In the genomic region with DNA sequence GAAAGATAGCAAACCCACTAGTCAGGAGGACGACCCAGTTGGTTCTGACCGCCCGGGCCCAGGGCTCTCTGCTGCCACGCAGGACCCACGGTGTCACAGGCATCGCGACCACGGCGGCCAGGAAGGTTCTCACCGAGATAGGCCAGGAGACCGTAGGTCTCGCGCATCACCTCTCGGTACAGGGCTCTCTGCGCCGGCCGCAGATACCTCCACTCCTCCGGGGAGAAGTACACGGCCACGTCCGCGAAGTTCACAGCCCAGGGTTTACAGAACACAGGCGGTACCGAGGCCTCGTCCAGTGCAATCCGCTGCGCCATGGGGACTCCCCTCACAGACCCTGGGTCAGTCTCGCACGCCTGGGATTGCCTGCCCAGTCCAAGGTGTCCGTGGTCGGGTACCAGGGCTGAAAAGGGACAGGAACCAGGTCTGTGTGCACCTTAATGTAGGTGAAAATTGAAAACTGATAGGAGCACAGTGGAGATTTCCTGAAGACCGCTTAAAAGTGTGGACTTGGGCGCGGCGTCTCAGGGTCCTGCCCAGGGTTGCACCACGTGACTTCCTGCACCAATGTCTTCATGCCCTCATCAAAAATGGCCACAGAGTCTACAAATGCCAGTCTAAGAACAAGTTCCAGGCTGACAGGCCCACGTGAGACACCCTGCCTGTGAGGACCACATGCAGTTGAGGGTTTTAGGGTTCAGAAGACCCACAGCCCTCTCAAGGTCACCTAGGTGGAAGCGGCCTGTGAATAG, we compare ENCODE assay signal across 8 mouse cellular contexts. TPM values are rescaled to one million over a fixed set of nuclear protein-coding genes. Genes with fewer than 3 reads are reported as not detected.
DNase-seq lines count a peak whose midpoint lies in the region; ATAC-seq lines count a peak whose summit lies in the region.

9130019O22Rik (minus strand) TSS at position 526 of the 752 bp plus-strand sequence.

- H3K27ac ChIP-seq in heart, embryonic 14.5 days (replicated peaks in 1 of 2; ENCODE audit: control insufficient read depth in 1 of 2, insufficient read depth in 1 of 2, low read depth in 2 of 2, low read length in 2 of 2) = no peak within 1 kb of the TSS
- H3K27ac ChIP-seq in liver, embryonic 12.5 days = peak within 1 kb of the TSS; percentile 68

- peak; percentile 75 to 79 for DNase-seq in CD8-positive naive resting alpha-beta T cell, adult 2 months (ENCODE audit: low read depth in 2 of 2, low spot score in 2 of 2)
- peak; percentile 85 for DNase-seq in c-Kit-positive CD71-negative TER-119-negative erythroid progenitor cells, embryonic 14.5 days (ENCODE audit: low read depth)
- peak; percentile 71 for DNase-seq in fibroblast of lung, adult 2 months (ENCODE audit: low read depth)
- DNase-seq in kidney, postnatal 14 days = peak; percentile 95
- peak; percentile 96 for DNase-seq in naive thymus-derived CD4-positive, alpha-beta T cell, adult 2 months (ENCODE audit: low read depth)
- DNase-seq in splenic B cell, adult 2 months (ENCODE audit: low read depth, low spot score) = peak; percentile 96

- H3K27me3 ChIP-seq in heart, embryonic 14.5 days (ENCODE audit: control insufficient read depth, insufficient read depth, low read length) = no peaks in the 10 kb centered on the region
- H3K27me3 ChIP-seq in liver, embryonic 12.5 days (replicated peaks) = no peaks in the 10 kb centered on the region
- no peaks in the 10 kb centered on the region for H3K27me3 ChIP-seq in splenic B cell, adult 2 months (ENCODE audit: control insufficient read depth, insufficient read depth, low read length, poor library complexity, severe bottlenecking)

- peak within 1 kb of the TSS; percentile 58 to 82 for H3K4me3 ChIP-seq in heart, embryonic 14.5 days (ENCODE audit: control insufficient read depth in 1 of 2, insufficient read depth in 1 of 2, low read depth in 1 of 2, low read length in 2 of 2)
- H3K4me3 ChIP-seq in liver, embryonic 12.5 days = peak within 1 kb of the TSS; percentile 71

- peak; percentile 87 for ATAC-seq in heart, embryonic 14.5 days (ENCODE audit: insufficient number of reproducible peaks, insufficient read depth, low FRiP score, low read depth)
- peak; percentile 90 for ATAC-seq in liver, embryonic 12.5 days

- H3K4me2 ChIP-seq in heart, embryonic 14.5 days (ENCODE audit: low read length) = peak within 1 kb of the TSS; percentile 74
- H3K4me2 ChIP-seq in liver, embryonic 12.5 days = peak within 1 kb of the TSS; percentile 91

- no peaks in the 10 kb centered on the region for H3K9me3 ChIP-seq in heart, embryonic 14.5 days (ENCODE audit: control insufficient read depth, low read length)
- H3K9me3 ChIP-seq in liver, embryonic 12.5 days (replicated peaks) = peaks cover 7% of the 10 kb centered on the region; the same call in 1 of the 2 replicates

- peak within 1 kb of the TSS; percentile 80 for H3K9ac ChIP-seq in heart, embryonic 14.5 days (ENCODE audit: low read length)
- H3K9ac ChIP-seq in liver, embryonic 12.5 days = peak within 1 kb of the TSS; percentile 80

- H3K36me3 ChIP-seq in heart, embryonic 14.5 days (ENCODE audit: control insufficient read depth, insufficient read depth, low read length) = peaks cover 21% of the 10 kb centered on the region; the same call in 1 of the 2 replicates
- peaks cover 41% of the 10 kb centered on the region for H3K36me3 ChIP-seq in liver, embryonic 12.5 days
- H3K36me3 ChIP-seq in splenic B cell, adult 2 months (ENCODE audit: control insufficient read depth, insufficient read depth, low read length, poor library complexity, severe bottlenecking) = 0 out of 2 replicates have a peak, but pooled peaks cover under 1% of the 10 kb centered on the region

- H3K4me1 ChIP-seq in heart, embryonic 14.5 days (ENCODE audit: control insufficient read depth in 2 of 2, insufficient read depth in 2 of 2, low read length in 2 of 2) = peaks cover 0 to 5% of the 10 kb centered on the region in 2 experiments; a peak in 1 of 4 replicates
- peaks cover 17% of the 10 kb centered on the region for H3K4me1 ChIP-seq in liver, embryonic 12.5 days

- 9% methylated on average over 38 of the region's 38 CpGs for WGBS in heart, embryonic 14.5 days
- WGBS in liver, embryonic 12.5 days (ENCODE audit: insufficient replicate concordance) = 7% methylated on average over 38 of the region's 38 CpGs

RNA-seq across cellular contexts. Expression of gene 9130019O22Rik, which starts in this region (rescaled TPM):
- polyA plus RNA-seq in heart, embryonic 14.5 days (2014; fragmentation: Nextera tagmentation; extraction: Ambion mirVana) = 4.5 and 4.6 TPM in 2 replicates
- polyA plus RNA-seq in liver, embryonic 12.5 days (2016; fragmentation: Nextera tagmentation; extraction: Ambion mirVana) = 2.1 and 2.4 TPM in 2 replicates
